Mouse (Mus musculus) neural tube, embryonic 10.5 days (tissue): Measurements from ENCODE around the gene Sh2d3c.

ENCODE experiments used
- DNase-seq: peaks from one replicate; pipeline ENCODE4 v3.0.0-alpha.2; 2017; ENCODE audit warnings: low spot score; ENCODE audit errors: extremely low spot score

Gene Sh2d3c

GRCm38 (mm10) chr2:32694691-32695090, 26.2 kb upstream of the Sh2d3c start:
- peak; percentile 12 for DNase-seq

- DNase-seq, result no peak
These were observed 21.2 kb upstream of the Sh2d3c start for GRCm38 (mm10) chr2:32699680-32700079.

- no peak for DNase-seq
These were observed 19.7 kb upstream of the Sh2d3c start for GRCm38 (mm10) chr2:32700966-32701743.

- DNase-seq, result no peak
These were observed 17.8 kb upstream of the Sh2d3c start for GRCm38 (mm10) chr2:32703046-32703445.

- no peak for DNase-seq
These were observed 16.8 kb upstream of the Sh2d3c start, which contains the start of gene Fpgs for GRCm38 (mm10) chr2:32704021-32704421. Fpgs (minus strand) TSS chr2:32704145.

GRCm38 (mm10) chr2:32705018-32705417, 15.8 kb upstream of the Sh2d3c start:
- DNase-seq, result no peak

GRCm38 (mm10) chr2:32706971-32707370, 13.9 kb upstream of the Sh2d3c start:
- no peak for DNase-seq

- DNase-seq, result peak; percentile 73
These were observed 12.2 kb upstream of the Sh2d3c start for GRCm38 (mm10) chr2:32708643-32709042.

- no peak for DNase-seq
These were observed 11.2 kb upstream of the Sh2d3c start for GRCm38 (mm10) chr2:32709521-32710137.

GRCm38 (mm10) chr2:32710425-32710824, 10.4 kb upstream of the Sh2d3c start:
- no peak for DNase-seq

- no peak for DNase-seq
These were observed 9.4 kb upstream of the Sh2d3c start for GRCm38 (mm10) chr2:32711301-32712056.

GRCm38 (mm10) chr2:32712108-32712551, 8.7 kb upstream of the Sh2d3c start:
- peak; percentile 65 for DNase-seq

GRCm38 (mm10) chr2:32712586-32712933, 8.3 kb upstream of the Sh2d3c start:
- DNase-seq, result peak; percentile 97

- peak; percentile 94 for DNase-seq
These were observed 7.7 kb upstream of the Sh2d3c start, which contains the start of gene Cdk9 for GRCm38 (mm10) chr2:32712934-32713817. Cdk9 (minus strand) TSS chr2:32713076.

GRCm38 (mm10) chr2:32714117-32714986, 6.5 kb upstream of the Sh2d3c start:
- DNase-seq, result no peak

- DNase-seq, result no peak
These were observed 5.8 kb upstream of the Sh2d3c start for GRCm38 (mm10) chr2:32714987-32715425.

GRCm38 (mm10) chr2:32718761-32719160, 2.1 kb upstream of the Sh2d3c start:
- no peak for DNase-seq

- no peak for DNase-seq
These were observed 802 bp upstream of the Sh2d3c start for GRCm38 (mm10) chr2:32720053-32720452.

- DNase-seq, result no peak
These were observed 1.2 kb downstream of the Sh2d3c start for GRCm38 (mm10) chr2:32722046-32722445.

GRCm38 (mm10) chr2:32722581-32722980, 1.7 kb downstream of the Sh2d3c start:
- DNase-seq, result no peak
